Mouse (Mus musculus): ENCODE measurements around the gene Rps19. TPM values are rescaled to one million over a fixed set of nuclear protein-coding genes. Genes with fewer than 3 reads are reported as not detected.
"Not testable (repeated sequence)": the region's sequence is repeated elsewhere in the genome, so short reads cannot be mapped to it uniquely, and the experiment has no call there.

Rps19 gene
- polyA plus RNA-seq (2015; fragmentation: Nextera tagmentation; extraction: Ambion mirVana) = 2,947 and 3,302 TPM in 2 replicates

DNA sequence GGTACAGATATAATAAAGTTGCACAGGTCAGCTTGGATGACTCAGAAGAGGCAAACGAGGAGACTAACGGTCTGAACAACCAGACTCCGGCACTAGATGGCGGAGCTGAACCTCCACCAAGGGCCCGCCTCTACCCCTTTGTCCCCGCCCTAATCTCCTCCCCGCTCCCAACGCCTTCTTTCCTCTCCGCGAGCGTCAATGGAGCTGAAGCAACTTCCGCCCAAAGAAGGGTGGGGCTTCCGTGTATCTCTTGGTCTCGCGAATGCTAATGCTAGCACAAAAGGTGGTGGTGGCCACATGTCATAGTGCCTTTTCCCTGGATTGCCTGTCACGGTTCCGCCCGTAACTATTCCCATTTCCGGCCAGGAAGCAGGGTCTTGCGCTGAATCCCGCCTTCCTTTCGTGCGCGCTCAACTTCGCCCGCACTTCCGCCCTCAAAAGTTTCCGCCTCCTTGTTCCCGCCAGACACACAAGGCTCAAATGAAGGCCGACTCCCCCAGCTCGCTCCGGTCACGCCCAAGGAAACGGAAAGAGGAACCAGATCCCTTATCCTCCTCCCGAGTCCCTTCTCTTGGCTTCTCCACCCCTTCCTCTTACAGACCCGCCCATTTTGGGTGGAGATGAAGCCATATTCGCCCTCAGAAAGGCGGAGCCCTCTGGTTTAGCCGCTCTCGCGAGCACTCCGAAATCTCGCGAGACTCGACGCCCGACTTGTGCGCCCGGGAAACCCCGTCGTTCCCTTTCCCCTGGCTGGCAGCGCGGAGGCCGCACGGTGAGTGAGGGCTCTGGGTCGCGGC lies at the start of gene Rps19:
TSS of gene Rps19 (plus strand) at position 476 of the 797 bp plus-strand sequence.
- Histone ChIP-seq H3K27ac (ENCODE audit: low read length) (peak within 1 kb of the TSS; percentile 96), H3K9ac (replicated peaks; ENCODE audit: low read depth) (peak within 1 kb of the TSS; percentile 98), H3K27me3 (replicated peaks; ENCODE audit: insufficient read depth, low read length) (no peaks in the 10 kb centered on the region), H3K9me3 (ENCODE audit: low read length) (no peaks in the 10 kb centered on the region), H3K4me2 (replicated peaks; ENCODE audit: low read depth, low read length) (peak within 1 kb of the TSS; percentile 58), H3K4me3 (ENCODE audit: low read depth, low read length) (peak within 1 kb of the TSS; percentile 89), H3K36me3 (ENCODE audit: insufficient read depth, low read length) (peaks cover 25% of the 10 kb centered on the region), H3K4me1 (ENCODE audit: insufficient read depth, low read depth, low read length) (peaks cover 22% of the 10 kb centered on the region)
- DNase-seq (ENCODE audit: low spot score) (peak; percentile 100), ATAC-seq (peak; percentile 95)
- under 1% methylated on average over 57 of the region's 57 CpGs for WGBS
- TF ChIP-seq CTCF (IDR thresholded peaks at IDR 0.05) (peak; percentile 68), EP300 (IDR thresholded peaks at IDR 0.05) (peak; percentile 92)

DNA sequence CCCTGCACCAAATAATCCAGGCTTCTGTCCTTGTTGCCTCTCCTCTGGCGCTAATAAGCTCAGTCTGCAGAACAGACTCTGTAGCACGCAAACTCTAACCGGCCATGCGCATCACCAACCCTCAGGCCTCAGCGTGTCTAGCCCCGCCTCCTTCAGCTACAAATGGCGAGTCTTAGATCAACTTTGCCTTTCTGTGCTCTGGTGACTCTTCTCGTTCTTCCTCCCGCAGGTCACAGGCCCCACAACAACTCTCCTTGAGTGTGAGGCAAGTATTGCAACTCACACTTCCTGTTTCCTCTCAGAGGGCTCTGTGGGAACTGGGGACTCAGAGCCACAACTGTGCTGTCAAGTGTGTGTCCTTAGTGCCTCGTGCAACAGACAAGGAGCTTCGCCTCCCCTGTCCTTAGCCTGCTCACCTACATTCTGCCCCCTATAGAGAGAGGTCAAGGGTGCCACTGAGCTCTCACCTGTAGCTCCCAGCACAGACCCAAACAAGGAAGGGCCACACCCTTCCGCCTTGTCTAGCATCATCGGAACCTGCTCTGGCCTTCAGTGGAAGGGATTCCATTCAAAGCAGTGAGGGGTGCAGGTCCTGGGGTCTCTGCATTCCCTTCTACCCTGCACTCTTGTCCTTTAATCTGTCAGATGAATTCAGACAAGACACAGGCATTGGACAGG lies 45.3 kb upstream of the Rps19 start:
- not testable (repeated sequence) for H3K4me1 ChIP-seq (ENCODE audit: insufficient read depth, low read depth, low read length); H3K36me3 ChIP-seq (ENCODE audit: insufficient read depth, low read length); H3K27ac ChIP-seq (ENCODE audit: low read length); H3K27me3 ChIP-seq (replicated peaks; ENCODE audit: insufficient read depth, low read length); H3K4me2 ChIP-seq (replicated peaks; ENCODE audit: low read depth, low read length); H3K4me3 ChIP-seq (ENCODE audit: low read depth, low read length); H3K9me3 ChIP-seq (ENCODE audit: low read length); DNase-seq (ENCODE audit: low spot score); H3K9ac ChIP-seq (replicated peaks; ENCODE audit: low read depth)
- 65% methylated on average over 11 of the region's 13 CpGs for WGBS
- ATAC-seq = peak; percentile 56

DNA sequence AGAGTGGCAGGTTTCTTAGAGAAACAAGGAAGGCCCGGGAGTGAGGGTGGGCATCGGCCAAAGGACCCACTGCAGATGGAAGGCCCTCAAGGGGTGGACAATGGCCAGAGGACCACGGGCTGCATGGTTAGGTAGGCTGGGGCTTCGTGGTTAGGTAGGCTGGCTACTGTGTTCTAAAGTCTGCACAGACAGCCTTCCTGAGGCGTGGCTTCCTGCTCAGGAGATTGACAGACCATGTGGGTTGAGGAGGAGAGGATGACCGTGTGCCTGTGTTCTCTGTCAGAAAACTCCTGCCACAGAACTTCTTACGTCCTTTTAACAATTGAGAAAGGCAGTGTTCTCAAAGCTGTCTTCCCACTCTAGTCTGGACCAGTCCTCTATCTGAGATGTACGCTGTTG lies 44.8 kb upstream of the Rps19 start:
- no peaks in the 10 kb centered on the region for H3K9me3 ChIP-seq (ENCODE audit: low read length)
- H3K4me2 ChIP-seq (replicated peaks; ENCODE audit: low read depth, low read length) = no peak overlapping the region
- no peak overlapping the region for H3K27ac ChIP-seq (ENCODE audit: low read length)
- H3K4me1 ChIP-seq (ENCODE audit: insufficient read depth, low read depth, low read length) = no peaks in the 10 kb centered on the region
- TF ChIP-seq EP300 (IDR thresholded peaks at IDR 0.05) (no peak), CTCF (IDR thresholded peaks at IDR 0.05) (no peak)
- ATAC-seq (no peak), DNase-seq (ENCODE audit: low spot score) (no peak)
- no peaks in the 10 kb centered on the region for H3K36me3 ChIP-seq (ENCODE audit: insufficient read depth, low read length)
- H3K4me3 ChIP-seq (ENCODE audit: low read depth, low read length) = no peak overlapping the region
- no peaks in the 10 kb centered on the region for H3K27me3 ChIP-seq (replicated peaks; ENCODE audit: insufficient read depth, low read length)
- no peak overlapping the region for H3K9ac ChIP-seq (replicated peaks; ENCODE audit: low read depth)
- WGBS = 68% methylated on average over 8 of the region's 8 CpGs

DNA sequence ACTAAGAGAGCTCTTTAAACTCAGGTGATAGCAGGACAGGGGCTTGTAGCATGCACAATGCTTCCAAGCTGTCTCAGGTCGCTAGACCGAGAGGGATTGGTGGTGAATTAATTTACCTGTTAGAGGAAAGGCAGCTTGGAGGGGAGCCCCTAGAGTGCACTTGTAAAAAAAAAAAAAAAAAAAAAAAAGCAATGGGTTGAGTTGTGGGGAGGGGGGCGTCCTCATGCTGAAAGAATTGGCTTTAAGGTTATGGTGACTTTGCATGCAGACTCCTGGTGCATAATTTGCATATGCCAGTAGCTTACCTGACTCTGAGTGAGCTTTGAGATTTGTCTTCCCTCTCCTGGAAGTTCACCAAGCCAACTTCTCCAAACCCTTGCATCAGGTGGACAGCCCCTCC lies 43.8 kb upstream of the Rps19 start:
- Histone ChIP-seq H3K27ac (ENCODE audit: low read length) (no peak overlapping the region), H3K4me3 (ENCODE audit: low read depth, low read length) (no peak overlapping the region), H3K4me2 (replicated peaks; ENCODE audit: low read depth, low read length) (no peak overlapping the region), H3K4me1 (ENCODE audit: insufficient read depth, low read depth, low read length) (no peaks in the 10 kb centered on the region), H3K36me3 (ENCODE audit: insufficient read depth, low read length) (no peaks in the 10 kb centered on the region), H3K27me3 (replicated peaks; ENCODE audit: insufficient read depth, low read length) (no peaks in the 10 kb centered on the region), H3K9me3 (ENCODE audit: low read length) (no peaks in the 10 kb centered on the region), H3K9ac (replicated peaks; ENCODE audit: low read depth) (no peak overlapping the region)
- TF ChIP-seq CTCF (IDR thresholded peaks at IDR 0.05) (no peak), EP300 (IDR thresholded peaks at IDR 0.05) (no peak)
- DNase-seq (ENCODE audit: low spot score) (no peak), ATAC-seq (no peak)
- 51% methylated on average over 3 of the region's 3 CpGs for WGBS

DNA sequence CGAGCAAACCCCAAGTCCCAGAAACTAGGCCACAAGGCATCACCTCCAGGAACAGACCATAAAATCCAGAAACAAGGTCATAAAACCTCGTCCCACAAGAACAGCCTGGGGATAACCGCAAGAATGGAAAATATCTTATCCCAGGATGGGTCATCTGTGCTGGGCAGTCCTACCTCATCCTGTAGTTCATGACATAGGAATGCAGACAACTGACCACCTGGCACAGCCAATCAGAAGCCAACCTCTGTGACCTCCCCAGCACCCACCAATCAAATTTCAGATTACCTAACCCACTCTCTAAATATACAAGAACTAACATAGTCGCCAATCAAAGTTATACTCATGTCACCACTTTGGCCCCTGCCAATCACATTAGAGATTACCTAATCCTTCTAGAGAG lies 43.2 kb upstream of the Rps19 start:
- no peaks in the 10 kb centered on the region for H3K9me3 ChIP-seq (ENCODE audit: low read length)
- ATAC-seq (no peak), DNase-seq (ENCODE audit: low spot score) (no peak)
- no peaks in the 10 kb centered on the region for H3K4me1 ChIP-seq (ENCODE audit: insufficient read depth, low read depth, low read length)
- no peak overlapping the region for H3K9ac ChIP-seq (replicated peaks; ENCODE audit: low read depth)
- H3K27me3 ChIP-seq (replicated peaks; ENCODE audit: insufficient read depth, low read length) = no peaks in the 10 kb centered on the region
- H3K4me2 ChIP-seq (replicated peaks; ENCODE audit: low read depth, low read length) = no peak overlapping the region
- H3K27ac ChIP-seq (ENCODE audit: low read length) = no peak overlapping the region
- H3K36me3 ChIP-seq (ENCODE audit: insufficient read depth, low read length) = no peaks in the 10 kb centered on the region
- no peak overlapping the region for H3K4me3 ChIP-seq (ENCODE audit: low read depth, low read length)
- TF ChIP-seq EP300 (IDR thresholded peaks at IDR 0.05) = no peak
- no peak for TF ChIP-seq CTCF (IDR thresholded peaks at IDR 0.05)
- 74% methylated on average over 4 of the region's 4 CpGs for WGBS

DNA sequence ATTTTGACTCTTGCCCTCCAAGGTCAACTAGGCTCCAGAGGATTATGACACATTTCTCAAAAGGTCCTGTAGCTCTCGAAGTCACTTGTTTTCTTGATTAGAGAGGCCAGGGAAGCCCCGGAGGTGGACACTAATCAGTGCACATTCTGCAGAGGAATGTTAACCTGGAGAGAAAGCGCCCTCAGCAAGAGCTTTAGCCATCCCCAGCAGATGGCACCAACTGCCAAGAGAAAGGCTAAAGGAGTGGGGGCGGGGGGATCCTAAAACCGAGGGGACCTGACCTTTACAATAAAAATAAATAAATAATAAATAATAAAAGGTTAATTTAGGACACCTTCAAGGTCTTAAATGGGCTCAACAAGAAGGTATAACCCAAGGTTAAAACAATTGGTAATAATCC lies 40.0 kb upstream of the Rps19 start:
- TF ChIP-seq CTCF (IDR thresholded peaks at IDR 0.05) (no peak), EP300 (IDR thresholded peaks at IDR 0.05) (no peak)
- ATAC-seq = no peak
- Histone ChIP-seq H3K4me1 (ENCODE audit: insufficient read depth, low read depth, low read length) (no peaks in the 10 kb centered on the region), H3K36me3 (ENCODE audit: insufficient read depth, low read length) (no peaks in the 10 kb centered on the region), H3K4me2 (replicated peaks; ENCODE audit: low read depth, low read length) (no peak overlapping the region), H3K9ac (replicated peaks; ENCODE audit: low read depth) (no peak overlapping the region), H3K4me3 (ENCODE audit: low read depth, low read length) (no peak overlapping the region), H3K9me3 (ENCODE audit: low read length) (no peaks in the 10 kb centered on the region), H3K27ac (ENCODE audit: low read length) (no peak overlapping the region), H3K27me3 (replicated peaks; ENCODE audit: insufficient read depth, low read length) (no peaks in the 10 kb centered on the region)
- no peak for DNase-seq (ENCODE audit: low spot score)
- WGBS = 41% methylated on average over 5 of the region's 5 CpGs

Data from lung, postnatal 0 days (tissue).